Comparison of ENCODE assay signal across 21 mouse cellular contexts in genomic region chr3:79948151-79948550, GRCm38 (mm10).
A peak's percentile ranks its signal among the peaks of the same experiment; 100 is the strongest.
DNase-seq lines count a peak whose midpoint lies in the region; ATAC-seq and TF ChIP-seq lines count a peak whose summit lies in the region.
"Had no signal": no experiment of that assay in that cellular context is flagged by ENCODE, and none has a peak within 500 bp of the region (broad histone marks: within the 10 kb centered on the region; RNA-seq: fewer than 3 reads in every experiment).

No protein-coding gene starts in this region.

- no peak overlapping the region for H3K4me3 ChIP-seq in heart, embryonic 15.5 days
- H3K4me3 ChIP-seq in lung, embryonic 16.5 days (ENCODE audit: low read length) = no peak overlapping the region
- no peak overlapping the region for H3K4me3 ChIP-seq in myocyte
- H3K4me3 ChIP-seq: embryonic facial prominence, embryonic 10.5 days; forebrain, embryonic 10.5 days; hindbrain, embryonic 10.5 days; intestine, embryonic 15.5 days; limb, embryonic 12.5 days had no signal

- intact Hi-C loops in heart, postnatal 25 days (cut with DNase I) = no loop called here
- intact Hi-C loops in heart, postnatal 10 days (cut with DNase I) = loop anchor here (2.0 kb wide), 1 partner anchor 63 kb away; the partner anchor contains the start of gene Fam198b

- no peak overlapping the region for H3K9ac ChIP-seq in heart, embryonic 15.5 days
- H3K9ac ChIP-seq in lung, embryonic 16.5 days (ENCODE audit: low read length) = no peak overlapping the region
- H3K9ac ChIP-seq: forebrain, postnatal 0 days; intestine, embryonic 15.5 days; limb, embryonic 12.5 days; liver, postnatal 0 days had no signal

- no peak overlapping the region for H3K4me2 ChIP-seq in heart, embryonic 15.5 days
- H3K4me2 ChIP-seq in lung, embryonic 16.5 days (ENCODE audit: low read depth, low read length) = no peak overlapping the region
- H3K4me2 ChIP-seq in myocyte (ENCODE audit: low read depth) = peak overlapping the region; percentile 44
- H3K4me2 ChIP-seq: intestine, embryonic 15.5 days; limb, embryonic 12.5 days; liver, embryonic 11.5 days; midbrain, embryonic 11.5 days had no signal

- H3ac ChIP-seq in myocyte (ENCODE audit: control insufficient read depth, insufficient read length) = no peak overlapping the region

- no peak for TF ChIP-seq POLR2A in myocyte (IDR thresholded peaks at IDR 0.05; ENCODE audit: insufficient read length, low read depth)

- no peak for ATAC-seq in heart, embryonic 15.5 days (replicated peaks; ENCODE audit: insufficient number of reproducible peaks, insufficient read depth, low FRiP score, low read depth)
- ATAC-seq in lung, embryonic 16.5 days (ENCODE audit: low read depth) = peak; percentile 30
- ATAC-seq: CD4-positive, CD25-positive, alpha-beta regulatory T cell, adult 4 months; forebrain, postnatal 0 days; hindbrain, embryonic 16.5 days; liver, postnatal 0 days had no signal

- no peaks in the 10 kb centered on the region for H3K79me2 ChIP-seq in myocyte (ENCODE audit: control insufficient read depth, insufficient read depth)

- no peaks in the 10 kb centered on the region for H3K9me3 ChIP-seq in heart, embryonic 15.5 days (replicated peaks)
- no peaks in the 10 kb centered on the region for H3K9me3 ChIP-seq in lung, embryonic 16.5 days (ENCODE audit: control insufficient read depth, low read length)
- H3K9me3 ChIP-seq: embryonic facial prominence, embryonic 10.5 days; forebrain, embryonic 10.5 days; hindbrain, embryonic 10.5 days; intestine, embryonic 15.5 days; limb, embryonic 12.5 days had no signal

- peak; percentile 40 to 44 for DNase-seq in heart, adult 18-20 months
- no peak for DNase-seq in heart, postnatal 25 days (ENCODE audit: low spot score)
- no peak for DNase-seq in heart, postnatal 10 days
- DNase-seq in lung, postnatal 10 days = no peak
- no peak for DNase-seq in testis, postnatal 14 days (ENCODE audit: low spot score)
- DNase-seq: cerebellum, adult 11 months; cerebellum, adult 9-11 months; forebrain, postnatal 0 days; liver, postnatal 0 days had no signal

- peak overlapping the region; percentile 45 for H3K27ac ChIP-seq in heart, embryonic 15.5 days
- H3K27ac ChIP-seq in lung, embryonic 16.5 days (ENCODE audit: low read length) = peak overlapping the region; percentile 84
- H3K27ac ChIP-seq: embryonic facial prominence, embryonic 10.5 days; forebrain, embryonic 10.5 days; hindbrain, embryonic 10.5 days; intestine, embryonic 15.5 days; limb, embryonic 12.5 days had no signal

- H3K36me3 ChIP-seq in heart, embryonic 15.5 days = peaks cover 8% of the 10 kb centered on the region
- no peaks in the 10 kb centered on the region for H3K36me3 ChIP-seq in lung, embryonic 16.5 days (ENCODE audit: control insufficient read depth, insufficient read depth, low read length)
- no peaks in the 10 kb centered on the region for H3K36me3 ChIP-seq in myocyte (ENCODE audit: control insufficient read depth, insufficient read depth)
- H3K36me3 ChIP-seq: embryonic facial prominence, embryonic 10.5 days; forebrain, embryonic 10.5 days; hindbrain, embryonic 10.5 days; intestine, embryonic 15.5 days; limb, embryonic 12.5 days had no signal

- no peaks in the 10 kb centered on the region for H3K27me3 ChIP-seq in heart, embryonic 15.5 days
- no peaks in the 10 kb centered on the region for H3K27me3 ChIP-seq in lung, embryonic 16.5 days (ENCODE audit: control insufficient read depth, insufficient read depth, low read depth, low read length)
- no peaks in the 10 kb centered on the region for H3K27me3 ChIP-seq in myocyte (ENCODE audit: control insufficient read depth, insufficient read depth, insufficient read length)
- H3K27me3 ChIP-seq: intestine, embryonic 15.5 days; limb, embryonic 12.5 days had no signal

- 69% methylated on average over 2 of the region's 2 CpGs for WGBS in heart, embryonic 15.5 days
- 53% methylated on average over 2 of the region's 2 CpGs for WGBS in lung, embryonic 16.5 days

- H3K4me1 ChIP-seq in heart, embryonic 15.5 days (replicated peaks) = peaks cover 11% of the 10 kb centered on the region; the same call in 1 of the 2 replicates
- H3K4me1 ChIP-seq in lung, embryonic 16.5 days (replicated peaks; ENCODE audit: control insufficient read depth, insufficient read depth, low read length) = peaks cover 16% of the 10 kb centered on the region
- H3K4me1 ChIP-seq: embryonic facial prominence, embryonic 10.5 days; forebrain, embryonic 10.5 days; hindbrain, embryonic 10.5 days; intestine, embryonic 15.5 days; limb, embryonic 12.5 days had no signal

TF ChIP-seq in myocyte, 11 proteins besides CTCF, POLR2A, EP300 and RAD21:
- no peak for TF ChIP-seq REST (IDR thresholded peaks at IDR 0.05; ENCODE audit: insufficient read depth, insufficient read length)
- no peak for TF ChIP-seq USF1 (IDR thresholded peaks at IDR 0.05; ENCODE audit: low read depth)
- TF ChIP-seq E2F4 (IDR thresholded peaks at IDR 0.05; ENCODE audit: insufficient read depth) = no peak
- no peak for TF ChIP-seq SRF (IDR thresholded peaks at IDR 0.05; ENCODE audit: control insufficient read depth, insufficient read length, low read depth)
- TF ChIP-seq TCF12 (IDR thresholded peaks at IDR 0.05; ENCODE audit: insufficient read depth, poor library complexity, severe bottlenecking) = no peak
- TF ChIP-seq TCF3 (IDR thresholded peaks at IDR 0.05; ENCODE audit: insufficient read length, low read depth) = no peak
- no peak for TF ChIP-seq CEBPB (IDR thresholded peaks at IDR 0.05; ENCODE audit: insufficient read depth, poor library complexity, severe bottlenecking)
- TF ChIP-seq MYOG (IDR thresholded peaks at IDR 0.05; ENCODE audit: control insufficient read depth in 1 of 3, insufficient read depth in 1 of 3, insufficient read length in 2 of 3, low read depth in 2 of 3) = no peak
- TF ChIP-seq POLR2AphosphoS2 (IDR thresholded peaks at IDR 0.05; ENCODE audit: insufficient read length, low read depth) = no peak
- TF ChIP-seq MAX (IDR thresholded peaks at IDR 0.05; ENCODE audit: low read depth) = no peak
- TF ChIP-seq MYOD1 (IDR thresholded peaks at IDR 0.05; ENCODE audit: control insufficient read depth in 1 of 3, insufficient read length in 2 of 3, low read depth in 2 of 3) = no peak

Comparison
In these comparisons a context has a peak if more than half of its experiments do, and no peak if none do; other contexts are left out.
1. DNase-seq: peak in heart, adult 18-20 months (2 of 2); none in heart, postnatal 25 days (single experiment), heart, postnatal 10 days (0 of 2), lung, postnatal 10 days (single experiment) and testis, postnatal 14 days (single experiment).